In genomic region chr6:134470857-134471256, GRCm38 (mm10) we compare ENCODE assay signal across 8 mouse cellular contexts.
DNase-seq lines count a peak whose midpoint lies in the region; ATAC-seq lines count a peak whose summit lies in the region.

No protein-coding gene starts in this region.

- H3K9ac ChIP-seq in heart, embryonic 15.5 days = no peak overlapping the region
- H3K9ac ChIP-seq in hindbrain, embryonic 12.5 days = no peak overlapping the region

- H3K27ac ChIP-seq in heart, embryonic 15.5 days = peak overlapping the region; percentile 50; the same call in 1 of the 2 replicates
- H3K27ac ChIP-seq in hindbrain, embryonic 12.5 days = no peak overlapping the region

- H3K4me2 ChIP-seq in heart, embryonic 15.5 days = peak overlapping the region; percentile 48
- no peak overlapping the region for H3K4me2 ChIP-seq in hindbrain, embryonic 12.5 days (replicated peaks)

- 19% methylated on average over 14 of the region's 14 CpGs for WGBS in heart, embryonic 15.5 days
- 88% methylated on average over 14 of the region's 14 CpGs for WGBS in hindbrain, embryonic 12.5 days

- no peak overlapping the region for H3K4me3 ChIP-seq in heart, embryonic 15.5 days
- H3K4me3 ChIP-seq in hindbrain, embryonic 12.5 days = no peak overlapping the region

- H3K27me3 ChIP-seq in heart, embryonic 15.5 days = no peaks in the 10 kb centered on the region
- no peaks in the 10 kb centered on the region for H3K27me3 ChIP-seq in hindbrain, embryonic 12.5 days

- peak; percentile 85 for ATAC-seq in heart, embryonic 15.5 days (replicated peaks; ENCODE audit: insufficient number of reproducible peaks, insufficient read depth, low FRiP score, low read depth)
- ATAC-seq in megakaryocyte progenitor cell, adult 5-6 weeks (replicated peaks; ENCODE audit: poor library complexity) = peak; percentile 91
- ATAC-seq in hindbrain, embryonic 12.5 days (ENCODE audit: low FRiP score) = no peak

- H3K9me3 ChIP-seq in heart, embryonic 15.5 days (replicated peaks) = no peaks in the 10 kb centered on the region
- H3K9me3 ChIP-seq in hindbrain, embryonic 12.5 days (replicated peaks) = no peaks in the 10 kb centered on the region

- H3K4me1 ChIP-seq in heart, embryonic 15.5 days (replicated peaks) = peaks cover 13% of the 10 kb centered on the region
- no peaks in the 10 kb centered on the region for H3K4me1 ChIP-seq in hindbrain, embryonic 12.5 days

- H3K36me3 ChIP-seq in heart, embryonic 15.5 days = peaks cover 13% of the 10 kb centered on the region
- peaks cover 32% of the 10 kb centered on the region for H3K36me3 ChIP-seq in hindbrain, embryonic 12.5 days

- DNase-seq in right cerebral cortex, adult 18-20 months = peak; percentile 48
- no peak for DNase-seq in right cerebral cortex, postnatal 25 days
- peak; percentile 75 for DNase-seq in brain, adult 2 months (ENCODE audit: low read depth, low spot score)
- DNase-seq in layer of hippocampus, postnatal 25 days (ENCODE audit: extremely low spot score in 1 of 2, low spot score in 1 of 2) = peak; percentile 38 to 66
- no peak for DNase-seq in embryo, embryonic 10.5 days (ENCODE audit: low spot score)

Comparison
In these comparisons a context has a peak if more than half of its experiments do, and no peak if none do; other contexts are left out.
1. DNase-seq: peak in right cerebral cortex, adult 18-20 months (single experiment), brain, adult 2 months (single experiment) and layer of hippocampus, postnatal 25 days (2 of 2); none in right cerebral cortex, postnatal 25 days (single experiment) and embryo, embryonic 10.5 days (single experiment).